Mouse (Mus musculus) bone marrow, adult 2 months (tissue): ENCODE measurements at regions not wholly inside any gene's neighbourhood (a gene's known extent, or its start where the extent isn't known, plus 50 kb on each side); places are given as distances from the start of the nearest gene placed in this dataset.

Source experiments
- H3K27ac ChIP-seq: fragments of 200-500 bp; 2 replicates; pipeline ENCODE4 v1.5.1; 2012; ENCODE audit warnings: low read depth, mild to moderate bottlenecking, control low read depth, inconsistent platforms, low read length; ENCODE audit not compliant: control insufficient read depth, poor library complexity, insufficient read depth
- H3K4me1 ChIP-seq: fragments of 200-500 bp; 2 replicates; pipeline ENCODE4 v1.6.1; 2011; ENCODE audit warnings: low read length; ENCODE audit not compliant: control insufficient read depth, insufficient read depth
- H3K4me3 ChIP-seq: fragments of 200-500 bp; replicated peaks from 2 replicates; pipeline ENCODE3; 2011; ENCODE audit warnings: mild to moderate bottlenecking, low read depth, low read length, control low read depth; ENCODE audit not compliant: control insufficient read depth
- CTCF ChIP-seq: fragments of 200-500 bp; IDR thresholded peaks from 2 replicates; pipeline ENCODE4 v1.5.1; 2011; ENCODE audit warnings: low read length, control low read depth; ENCODE audit not compliant: control insufficient read depth, insufficient read depth
- POLR2A ChIP-seq: fragments of 200-500 bp; IDR thresholded peaks from 2 replicates; pipeline ENCODE4 v1.6.1; 2011; ENCODE audit warnings: low read depth, mild to moderate bottlenecking, control low read depth, low read length, borderline replicate concordance; ENCODE audit not compliant: control insufficient read depth
- WGBS: fragments of 180-500 bp; shearing (Covaris S2); methylation state at CpG from one replicate; pipeline ENCODE4 v1.1.7; 2018; 5-methylcytosine and 5-hydroxymethylcytosine counted together

DNA sequence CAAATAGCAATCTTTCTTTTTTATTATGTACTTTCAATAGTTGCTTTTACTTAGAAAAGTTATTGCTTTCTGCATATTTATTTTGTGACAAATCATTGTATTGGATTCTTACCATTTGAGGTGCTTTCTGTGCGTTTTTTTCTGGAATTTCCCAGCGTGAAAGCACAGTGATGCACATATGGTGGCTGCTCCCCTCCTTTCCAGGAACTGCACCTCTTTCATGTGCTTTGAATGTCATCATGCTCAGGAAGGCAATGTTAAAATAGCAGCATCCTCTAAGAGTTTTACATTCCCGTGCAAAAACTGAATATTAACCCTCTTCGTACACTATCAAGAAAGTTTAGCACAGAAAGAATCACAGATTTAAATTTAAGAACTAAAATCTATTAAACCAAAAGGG, 279.8 kb upstream of the Eif4g2 start:
- Histone ChIP-seq H3K27ac (no peak overlapping the region), H3K4me1 (no peaks in the 10 kb centered on the region), H3K4me3 (no peak overlapping the region)
- WGBS: 66% methylated on average over 4 of the region's 4 CpGs
- no peak for TF ChIP-seq POLR2A
- no peak for TF ChIP-seq CTCF

DNA sequence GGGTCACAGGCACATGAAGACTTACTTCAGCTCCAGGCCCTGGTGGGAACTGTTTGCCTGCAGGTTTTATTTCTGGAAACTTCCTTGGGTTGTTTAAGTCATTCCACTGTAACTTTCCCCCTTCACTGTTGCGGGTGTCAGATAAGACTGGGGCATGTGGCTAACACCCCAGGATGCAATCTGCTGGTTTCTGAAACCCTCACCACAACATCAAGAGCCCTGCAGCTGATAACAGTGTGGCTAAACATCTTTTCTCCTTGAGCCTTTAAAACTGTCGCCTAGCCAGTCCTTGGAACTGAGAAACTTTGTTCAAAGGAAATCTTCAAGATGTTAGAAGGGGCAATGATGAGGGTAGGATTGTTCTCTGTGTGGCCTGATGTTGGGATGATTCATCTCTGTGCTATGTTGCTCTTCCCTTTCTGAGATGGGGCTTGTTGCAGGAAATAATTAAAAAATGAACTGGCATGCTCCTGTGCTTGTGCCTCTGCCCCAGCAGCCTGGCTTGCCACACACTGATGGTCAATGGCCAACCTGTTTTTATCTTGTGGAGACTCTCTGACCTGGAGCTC, 272.3 kb upstream of the Eif4g2 start:
- WGBS: 36% methylated on average over 2 of the region's 2 CpGs
- no peak for TF ChIP-seq POLR2A

DNA sequence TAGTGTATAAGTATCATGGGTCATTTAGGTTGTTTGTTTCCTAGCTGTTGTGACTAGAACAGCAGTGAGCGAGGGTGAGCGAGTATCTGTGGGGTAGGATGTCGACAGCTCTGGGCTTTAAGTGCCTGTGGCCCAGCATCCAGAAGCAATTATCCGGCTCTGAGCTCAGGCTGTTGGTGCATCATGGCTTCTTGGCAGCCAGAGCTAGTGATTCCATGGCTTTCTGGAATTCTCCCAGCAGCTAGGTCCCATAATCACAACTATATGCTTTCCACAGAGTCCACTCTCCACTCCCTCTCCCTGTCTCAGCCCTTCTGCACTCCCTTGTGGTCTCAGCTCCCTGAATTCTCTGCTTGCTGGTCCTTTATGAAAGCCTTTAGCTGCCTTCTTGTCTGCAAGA, 271.2 kb upstream of the Eif4g2 start:
- H3K4me3 ChIP-seq: no peak overlapping the region
- no peak overlapping the region for H3K27ac ChIP-seq
- TF ChIP-seq POLR2A: no peak
- no peak for TF ChIP-seq CTCF
- no peaks in the 10 kb centered on the region for H3K4me1 ChIP-seq
- 85% methylated on average over 4 of the region's 4 CpGs for WGBS

More for the DNA sequence above, 272.3 kb upstream of the Eif4g2 start:
- Histone ChIP-seq H3K4me3 (no peak overlapping the region), H3K27ac (no peak overlapping the region), H3K4me1 (no peaks in the 10 kb centered on the region)

DNA sequence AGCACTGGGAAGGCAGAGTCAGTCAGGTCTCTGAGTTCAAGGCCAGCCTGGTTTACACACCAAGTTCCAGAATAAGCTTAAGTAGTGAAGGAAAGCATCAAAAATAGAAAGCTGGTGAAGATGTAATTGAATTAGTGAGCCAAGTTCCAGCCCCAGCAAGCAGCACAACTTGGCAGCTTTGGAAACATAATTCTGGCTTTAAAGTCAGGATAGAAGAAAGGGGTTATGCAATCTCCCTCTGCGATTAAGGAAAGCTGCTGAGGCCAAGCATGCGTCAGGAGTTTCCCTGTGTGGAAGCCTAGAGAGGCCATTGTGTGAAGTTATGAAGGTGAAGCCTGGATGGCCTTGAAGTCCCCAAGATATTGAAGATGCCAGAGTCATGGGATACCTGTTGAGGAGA, 269.3 kb upstream of the Eif4g2 start:
- 88% methylated on average over 2 of the region's 2 CpGs for WGBS
- Histone ChIP-seq H3K4me3 (no peak overlapping the region), H3K27ac (no peak overlapping the region), H3K4me1 (no peaks in the 10 kb centered on the region)
- no peak for TF ChIP-seq POLR2A
- no peak for TF ChIP-seq CTCF

DNA sequence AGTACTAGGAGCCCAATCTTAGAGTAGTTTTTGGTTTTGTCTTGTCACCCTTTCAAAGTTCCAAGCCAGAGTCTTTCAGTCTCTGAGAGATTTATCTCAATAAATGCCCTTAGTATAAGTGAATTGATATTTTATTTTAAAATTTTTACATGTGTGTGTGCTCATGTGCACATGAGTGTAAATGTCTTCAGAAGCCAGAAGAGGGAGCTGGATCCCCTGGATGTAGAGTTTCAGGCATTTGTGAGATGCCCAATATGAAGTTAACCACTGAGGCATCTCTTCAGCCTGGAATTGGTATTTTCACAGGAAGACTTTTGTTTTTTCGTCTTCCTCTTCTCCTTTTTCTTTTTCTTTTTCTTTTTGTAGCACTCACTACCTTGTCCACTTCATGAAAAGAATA, 262.3 kb upstream of the Eif4g2 start:
- H3K27ac ChIP-seq: no peak overlapping the region
- WGBS: 55% methylated on average over 1 of the region's 1 CpGs
- no peak for TF ChIP-seq POLR2A
- TF ChIP-seq CTCF: no peak
- no peak overlapping the region for H3K4me3 ChIP-seq
- no peaks in the 10 kb centered on the region for H3K4me1 ChIP-seq

DNA sequence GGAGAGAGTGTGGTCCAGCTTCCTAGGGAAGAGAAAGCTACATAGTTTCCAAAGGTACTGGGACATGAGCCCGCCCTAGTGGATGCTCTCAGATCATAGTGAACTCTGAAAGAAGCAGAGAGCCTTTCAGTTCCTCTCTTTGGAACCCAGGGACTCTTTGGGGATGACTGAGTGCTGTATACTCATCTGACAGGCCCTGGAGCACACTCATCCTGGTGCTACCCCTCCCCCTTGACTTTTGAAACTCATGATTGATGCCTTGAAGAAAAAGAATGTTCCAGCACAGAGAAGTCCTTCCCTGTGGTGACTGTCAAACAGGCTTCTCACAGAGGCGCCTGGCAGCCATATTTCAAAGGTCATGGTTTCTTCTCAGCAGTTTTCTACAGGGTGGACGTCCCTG, 254.2 kb upstream of the Eif4g2 start:
- WGBS: 59% methylated on average over 3 of the region's 3 CpGs
- TF ChIP-seq CTCF: no peak
- no peak for TF ChIP-seq POLR2A
- no peaks in the 10 kb centered on the region; the same call in 1 of the 2 replicates for H3K4me1 ChIP-seq
- no peak overlapping the region for H3K4me3 ChIP-seq
- no peak overlapping the region for H3K27ac ChIP-seq

DNA sequence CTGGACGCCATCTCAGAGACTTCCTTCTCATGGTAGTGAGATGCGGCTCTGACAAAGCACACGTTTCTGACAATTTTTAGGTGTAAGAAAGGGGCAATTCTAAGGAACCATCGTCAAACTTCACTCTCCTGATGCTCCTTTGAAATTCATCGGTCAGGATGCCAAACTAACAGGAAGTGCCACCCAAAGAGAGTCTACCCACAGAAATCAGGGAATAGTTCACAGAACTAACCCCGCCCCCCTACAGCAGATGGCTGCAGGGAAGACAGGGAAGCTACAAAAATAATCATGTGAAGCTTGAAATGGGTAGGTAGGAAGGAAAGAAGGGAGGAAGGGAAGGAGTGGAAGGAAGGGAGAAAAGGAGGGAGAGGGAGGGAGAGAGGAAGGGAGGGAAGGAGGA, 240.1 kb upstream of the Eif4g2 start:
- H3K4me1 ChIP-seq: no peaks in the 10 kb centered on the region
- no peak overlapping the region for H3K27ac ChIP-seq
- TF ChIP-seq CTCF (no peak), POLR2A (no peak)
- WGBS: 69% methylated on average over 6 of the region's 6 CpGs
- H3K4me3 ChIP-seq: no peak overlapping the region

DNA sequence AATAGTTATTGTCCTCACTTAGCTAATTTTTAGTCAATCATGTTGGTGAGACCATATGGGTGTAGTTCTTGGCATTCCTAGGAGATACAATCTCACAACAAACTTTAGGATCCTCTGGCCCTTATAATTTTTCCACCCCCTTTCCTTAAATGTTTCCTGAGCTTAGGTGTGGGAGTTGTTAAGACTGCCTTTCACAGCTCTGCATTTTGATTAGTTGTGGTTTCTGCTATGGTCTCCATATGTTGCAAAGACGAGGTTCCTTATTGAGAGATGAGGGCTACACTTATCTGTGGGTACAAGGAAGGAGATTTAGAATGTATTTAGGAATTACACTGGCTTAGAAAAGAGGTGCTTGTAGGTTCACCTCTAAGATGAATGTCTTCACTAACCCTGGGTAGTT, 237.1 kb upstream of the Eif4g2 start:
- WGBS: 44% methylated on average over 1 of the region's 1 CpGs
- H3K4me1 ChIP-seq: no peaks in the 10 kb centered on the region
- TF ChIP-seq POLR2A (no peak), CTCF (no peak)
- no peak overlapping the region for H3K4me3 ChIP-seq
- no peak overlapping the region for H3K27ac ChIP-seq

DNA sequence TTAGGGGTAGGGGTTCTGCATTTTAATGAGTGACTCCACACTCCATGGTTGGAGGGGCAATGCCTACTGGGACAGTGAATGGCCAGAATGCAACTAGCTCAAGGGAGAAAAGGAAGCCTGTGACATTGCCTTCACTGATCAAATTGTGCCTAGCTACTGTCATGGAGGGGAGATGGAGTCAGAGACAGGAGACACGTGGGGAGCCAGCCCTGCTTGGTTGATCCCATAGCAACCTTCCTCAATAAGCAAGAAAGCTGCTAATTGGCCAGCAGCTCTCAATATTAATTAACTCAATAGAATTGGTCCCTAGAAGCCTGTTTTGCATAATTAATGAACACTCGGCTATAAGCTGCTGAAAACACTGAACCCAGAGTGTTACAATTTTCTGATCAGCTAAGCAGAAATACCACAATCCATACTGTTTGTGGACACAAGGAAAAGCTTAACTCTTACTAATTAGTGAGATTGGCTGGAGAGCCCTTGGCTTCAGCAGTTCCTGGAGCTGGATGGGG, 233.7 kb upstream of the Eif4g2 start:
- TF ChIP-seq CTCF: no peak
- TF ChIP-seq POLR2A: no peak
- 71% methylated on average over 2 of the region's 2 CpGs for WGBS
- no peak overlapping the region for H3K4me3 ChIP-seq

DNA sequence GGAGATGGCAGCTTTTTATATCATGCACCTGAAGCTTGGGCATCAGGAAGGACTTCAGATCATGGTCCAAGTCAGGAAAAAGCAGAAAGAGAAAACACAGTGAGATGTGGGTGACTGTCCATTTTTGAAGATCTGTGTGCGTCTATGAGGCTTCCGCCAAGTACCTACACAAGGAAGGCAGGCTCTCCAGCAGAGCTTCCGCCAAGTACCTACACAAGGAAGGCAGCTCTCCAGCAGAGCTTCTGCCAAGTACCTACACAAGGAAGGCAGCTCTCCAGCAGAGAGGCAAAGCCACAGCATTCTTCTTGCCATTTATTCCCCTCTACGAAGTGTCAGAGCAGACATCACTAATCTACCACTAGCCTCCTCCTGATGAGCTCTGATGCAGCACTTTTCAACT, 231.1 kb upstream of the Eif4g2 start:
- H3K4me1 ChIP-seq: no peaks in the 10 kb centered on the region
- 86% methylated on average over 4 of the region's 4 CpGs for WGBS
- no peak overlapping the region for H3K27ac ChIP-seq
- H3K4me3 ChIP-seq: no peak overlapping the region
- TF ChIP-seq POLR2A (no peak), CTCF (no peak)

More for the DNA sequence above, 233.7 kb upstream of the Eif4g2 start:
- no peaks in the 10 kb centered on the region for H3K4me1 ChIP-seq
- H3K27ac ChIP-seq: no peak overlapping the region
